Mouse (Mus musculus): ENCODE results near the gene Rnf11. TPM values are rescaled to one million over a fixed set of nuclear protein-coding genes. Genes with fewer than 3 reads are reported as not detected.
A peak's percentile ranks its signal among the peaks of the same experiment; 100 is the strongest.

Gene Rnf11
- total RNA-seq, 2 experiments from 2014 or later, result 97.4 to 103 TPM

DNA sequence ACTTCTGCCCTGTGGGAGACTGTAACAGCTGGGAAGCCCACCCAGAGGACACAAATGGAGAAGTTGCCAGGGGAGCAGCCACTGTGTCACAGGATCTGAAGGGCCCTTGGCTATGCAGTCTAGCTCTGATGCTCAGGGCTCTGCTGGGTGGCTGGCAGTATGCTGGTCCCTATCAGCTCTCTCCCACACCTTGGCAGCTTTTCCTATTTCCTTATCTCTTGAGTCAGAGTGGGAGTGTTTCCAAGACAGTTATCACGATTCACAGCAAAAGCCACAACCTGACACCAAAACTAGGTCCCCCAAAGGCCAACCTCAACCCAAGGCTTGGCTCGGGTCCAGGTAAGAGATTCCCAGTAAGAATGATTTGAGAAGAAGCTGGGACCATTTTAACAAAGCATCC, 39.1 kb downstream of the Rnf11 start:
- no peak for DNase-seq (ENCODE audit: low spot score in 2 of 2)

DNA sequence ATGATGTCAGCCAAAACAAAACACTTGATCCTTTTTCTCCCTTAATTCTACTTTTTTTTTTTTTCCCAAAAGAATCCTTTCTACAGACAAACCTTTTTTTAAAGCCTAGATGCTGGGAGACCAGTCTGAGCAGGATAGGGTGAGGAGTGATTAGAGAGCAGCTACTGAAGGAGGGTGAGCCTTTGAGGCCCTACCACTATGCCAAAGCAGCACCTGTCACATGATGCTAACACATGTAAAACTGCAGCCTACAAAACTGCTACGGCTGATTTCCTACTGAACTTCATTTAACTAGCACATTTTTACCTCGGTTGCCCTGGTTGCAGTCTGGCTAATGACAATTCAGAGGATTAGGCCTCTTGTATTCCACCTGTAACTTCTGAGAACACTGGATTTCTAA, 39.6 kb downstream of the Rnf11 start:
- no peak for DNase-seq (ENCODE audit: low spot score in 2 of 2)

DNA sequence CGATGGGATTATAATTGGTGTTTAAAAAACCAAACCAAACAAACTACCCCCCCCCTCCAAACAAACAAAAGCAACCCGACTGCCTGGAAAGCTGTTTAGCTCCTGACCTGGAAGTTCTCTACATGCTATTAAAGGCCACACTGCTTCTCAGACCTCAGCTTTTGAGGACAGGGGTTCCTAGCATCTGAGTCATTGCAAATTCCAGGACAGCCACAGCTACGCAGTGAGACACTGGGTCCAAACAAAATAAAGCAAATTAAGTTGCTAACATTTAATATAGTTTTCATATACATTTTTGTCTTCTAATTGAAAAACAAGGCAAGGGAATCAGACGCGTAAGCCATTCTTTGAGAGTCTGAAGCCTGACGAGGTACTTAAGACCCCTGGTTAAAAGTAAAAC, 40.1 kb downstream of the Rnf11 start:
- DNase-seq (ENCODE audit: low spot score in 2 of 2), result no peak

DNA sequence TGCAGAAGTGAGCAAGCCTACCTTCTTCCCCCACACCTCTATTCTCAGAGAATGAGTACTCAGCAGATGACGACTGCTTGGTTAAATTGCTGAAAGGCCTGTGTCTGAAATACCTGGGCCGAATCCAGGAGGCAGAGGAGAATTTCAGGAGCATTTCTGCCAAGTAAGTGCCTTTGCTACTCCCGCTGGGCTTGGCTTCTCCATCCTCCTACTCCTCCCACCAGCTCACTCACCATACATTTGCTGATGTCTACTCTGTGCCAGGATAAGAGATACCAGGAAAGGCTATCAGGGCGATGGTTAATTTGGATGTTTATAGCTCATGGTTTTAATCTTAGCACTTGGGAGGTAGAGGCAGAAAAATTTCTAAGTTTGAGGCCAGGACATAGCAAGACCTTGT, 41.9 kb downstream of the Rnf11 start:
- no peak for DNase-seq (ENCODE audit: low spot score in 2 of 2)

DNA sequence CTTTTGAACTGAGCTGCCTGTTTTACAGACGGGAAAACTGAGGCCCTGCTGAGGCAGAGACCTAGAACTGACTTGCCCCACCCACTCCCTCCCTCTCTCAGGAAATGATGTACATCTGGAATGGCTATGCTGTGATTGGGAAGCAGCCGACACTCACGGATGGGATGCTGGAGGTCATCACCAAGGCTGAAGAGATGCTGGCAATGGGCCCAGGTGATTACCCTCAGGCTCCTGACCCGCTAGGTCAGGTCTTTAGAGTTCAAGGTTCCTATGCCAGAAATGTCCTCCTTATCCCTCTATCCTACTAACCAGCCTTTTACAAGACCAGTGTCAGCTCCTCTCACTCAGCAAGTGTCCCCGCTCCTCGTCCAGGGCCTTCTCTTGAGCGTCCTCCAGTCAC, 42.4 kb downstream of the Rnf11 start:
- DNase-seq (ENCODE audit: low spot score in 2 of 2), result no peak

DNA sequence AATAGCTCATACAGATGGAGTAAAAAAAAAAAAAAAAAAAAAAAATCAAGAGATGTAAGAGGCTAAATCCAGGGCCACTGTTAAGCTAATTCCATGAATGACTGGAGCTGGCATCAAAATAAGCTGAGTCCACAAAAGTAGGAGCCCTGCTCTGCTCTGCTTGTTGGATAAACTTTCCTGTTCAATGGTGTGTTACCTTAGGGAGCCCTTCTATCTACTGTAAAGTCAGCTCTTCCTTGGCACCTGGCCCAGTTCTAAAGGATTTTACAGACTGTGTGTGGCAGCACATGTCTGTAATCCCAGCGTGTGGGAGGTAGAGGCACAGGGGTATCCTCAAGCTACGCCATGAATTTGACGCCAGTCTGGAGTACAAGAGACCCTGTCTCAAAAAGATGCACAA, 43.5 kb downstream of the Rnf11 start:
- no peak for DNase-seq (ENCODE audit: low spot score in 2 of 2)

DNA sequence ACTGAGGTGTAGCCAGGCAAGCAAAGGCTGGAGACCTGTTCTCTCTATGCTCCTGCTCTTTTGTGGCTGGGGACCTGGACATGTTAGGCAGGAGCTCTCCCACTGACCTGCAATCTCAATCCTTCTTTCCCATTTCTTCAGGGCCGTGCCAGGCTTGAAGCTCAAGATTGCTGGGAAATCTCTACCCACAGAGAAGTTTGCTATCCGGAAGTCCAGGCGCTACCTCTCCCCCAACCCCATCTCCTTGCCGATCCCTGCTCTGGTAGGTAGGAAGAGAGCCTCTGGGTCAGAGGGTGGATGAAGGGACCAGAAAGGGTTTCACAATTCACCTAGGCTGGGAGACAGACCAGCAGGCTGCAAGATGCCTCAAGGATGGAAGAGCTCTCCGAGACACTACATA, 44.1 kb downstream of the Rnf11 start:
- no peak for DNase-seq (ENCODE audit: low spot score in 2 of 2)

DNA sequence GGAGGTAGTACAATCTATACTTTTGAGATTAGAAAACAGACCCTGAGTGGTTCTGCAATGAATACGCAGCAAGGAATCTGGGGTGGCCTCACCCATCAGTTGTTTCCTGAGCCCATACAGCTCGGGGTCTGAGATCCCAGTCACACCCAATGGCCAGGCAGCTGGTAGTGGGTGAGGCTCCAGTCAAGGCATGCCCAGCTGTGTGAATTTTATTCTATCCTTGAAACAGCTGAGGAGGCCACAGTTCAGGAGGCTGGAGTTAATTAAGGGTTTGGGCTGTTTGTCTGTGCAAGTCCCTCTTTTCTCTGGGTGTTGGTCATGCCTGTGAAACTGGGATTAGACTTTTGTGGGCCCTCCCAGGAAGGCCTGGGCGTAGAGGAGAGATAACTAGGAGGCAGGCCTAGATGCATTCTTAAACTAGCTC, 44.7 kb downstream of the Rnf11 start:
- no peak for DNase-seq (ENCODE audit: low spot score in 2 of 2)

DNA sequence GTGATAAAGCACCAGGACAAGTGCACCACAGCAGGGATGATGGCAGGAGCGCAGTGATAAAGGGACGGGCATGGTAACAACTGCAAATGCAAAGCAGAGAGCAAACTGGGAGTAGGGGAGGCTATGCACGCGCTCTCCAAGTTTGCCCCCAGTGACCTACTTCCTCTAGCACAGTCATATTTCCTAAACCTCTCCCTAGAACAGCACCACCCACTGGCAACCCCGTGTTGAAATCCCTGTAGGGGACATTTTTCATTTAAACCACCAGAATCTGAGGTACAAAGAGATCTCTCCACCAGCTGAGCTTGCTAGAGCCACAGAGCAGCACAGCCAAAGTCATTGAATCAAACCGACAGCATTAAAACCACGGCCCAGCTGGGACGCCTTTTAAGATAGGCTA, 45.4 kb downstream of the Rnf11 start:
- DNase-seq (ENCODE audit: low spot score in 2 of 2), result no peak

DNA sequence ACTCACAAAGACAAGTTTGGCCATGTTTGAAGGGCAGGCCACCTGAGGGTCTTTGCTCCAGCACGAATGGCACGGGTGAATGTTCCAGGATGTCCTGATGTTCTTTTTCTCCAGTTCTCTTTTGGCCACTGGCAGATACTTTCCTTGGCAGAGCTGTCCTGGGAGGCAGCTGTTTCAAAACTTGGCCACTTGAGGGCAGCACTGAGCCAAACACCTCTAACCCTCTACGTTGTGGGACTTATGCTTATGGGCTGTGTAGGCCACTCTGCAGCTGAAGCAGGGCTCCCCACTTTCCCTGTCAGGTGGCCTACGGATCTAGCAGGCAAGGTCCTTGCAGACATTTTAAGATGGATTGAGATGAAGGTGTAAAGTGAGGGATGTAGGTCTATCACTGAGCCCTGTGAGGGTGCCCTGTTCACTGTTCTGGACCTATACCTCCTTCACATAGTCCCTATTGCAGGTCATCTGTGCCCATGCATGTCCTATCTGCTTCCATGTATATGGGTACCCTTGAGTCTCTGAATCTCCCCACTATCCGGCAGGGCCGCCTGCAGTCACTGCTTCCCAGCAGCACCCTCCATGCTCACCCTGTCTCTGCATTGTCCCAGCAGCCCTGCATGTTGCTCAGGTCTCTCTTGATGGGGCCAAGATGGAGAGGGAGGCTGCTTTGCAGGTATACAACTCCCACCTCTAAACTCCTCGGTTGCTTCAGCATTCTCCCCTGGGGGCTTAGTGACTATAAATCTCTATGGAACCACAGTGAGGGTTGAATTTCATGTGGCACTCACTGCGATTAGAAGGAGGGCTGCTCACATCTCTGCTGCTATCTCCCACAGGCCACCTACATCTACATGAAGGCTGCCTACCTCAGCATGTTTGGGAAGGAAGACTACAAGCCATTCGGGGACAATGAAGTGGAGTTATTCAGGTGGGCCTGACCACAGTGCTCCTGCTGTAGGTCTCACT, 46.3 kb downstream of the Rnf11 start:
- DNase-seq (ENCODE audit: low spot score in 2 of 2), result peak; percentile 40 to 45

DNA sequence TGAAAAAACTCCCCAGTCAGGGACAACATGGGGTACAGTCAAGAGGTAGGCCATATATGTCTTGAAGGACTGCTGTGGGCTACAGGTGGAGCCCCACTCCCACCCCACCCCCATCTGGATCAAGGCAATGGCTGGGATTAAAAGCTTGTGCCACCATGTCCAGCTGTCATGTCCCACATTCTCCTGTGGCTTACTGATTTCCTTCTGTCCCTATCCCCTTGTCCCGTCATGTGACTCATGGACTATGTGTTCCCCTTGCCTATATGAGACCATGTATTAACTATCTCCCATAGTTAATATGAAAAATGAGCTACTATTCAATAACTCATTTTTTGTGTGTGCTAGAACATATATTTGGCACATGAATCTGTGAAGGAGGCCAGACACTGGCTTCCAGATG, 50.3 kb downstream of the Rnf11 start:
- no peak for DNase-seq (ENCODE audit: low spot score in 2 of 2)

DNA sequence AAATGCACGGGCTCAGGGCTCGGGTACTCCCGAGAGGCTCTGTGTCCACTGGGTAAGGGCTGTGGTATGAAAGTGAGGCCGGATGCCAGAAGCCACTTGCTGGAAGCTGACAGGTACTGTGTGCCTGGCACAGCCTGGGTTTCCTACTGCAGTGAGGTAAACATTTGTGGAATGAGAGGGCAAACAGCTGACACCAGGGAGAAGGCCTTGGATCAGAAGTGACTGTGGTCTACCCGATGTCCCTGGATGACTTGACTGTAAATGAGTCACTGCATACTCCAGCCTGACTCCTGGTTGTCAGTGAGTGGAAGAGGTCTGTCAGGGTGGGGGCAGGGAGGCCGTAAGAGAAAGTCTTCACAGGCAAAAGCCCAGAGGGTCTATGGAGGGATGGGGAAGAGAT, 50.9 kb downstream of the Rnf11 start:
- DNase-seq (ENCODE audit: low spot score in 2 of 2), result no peak

DNA sequence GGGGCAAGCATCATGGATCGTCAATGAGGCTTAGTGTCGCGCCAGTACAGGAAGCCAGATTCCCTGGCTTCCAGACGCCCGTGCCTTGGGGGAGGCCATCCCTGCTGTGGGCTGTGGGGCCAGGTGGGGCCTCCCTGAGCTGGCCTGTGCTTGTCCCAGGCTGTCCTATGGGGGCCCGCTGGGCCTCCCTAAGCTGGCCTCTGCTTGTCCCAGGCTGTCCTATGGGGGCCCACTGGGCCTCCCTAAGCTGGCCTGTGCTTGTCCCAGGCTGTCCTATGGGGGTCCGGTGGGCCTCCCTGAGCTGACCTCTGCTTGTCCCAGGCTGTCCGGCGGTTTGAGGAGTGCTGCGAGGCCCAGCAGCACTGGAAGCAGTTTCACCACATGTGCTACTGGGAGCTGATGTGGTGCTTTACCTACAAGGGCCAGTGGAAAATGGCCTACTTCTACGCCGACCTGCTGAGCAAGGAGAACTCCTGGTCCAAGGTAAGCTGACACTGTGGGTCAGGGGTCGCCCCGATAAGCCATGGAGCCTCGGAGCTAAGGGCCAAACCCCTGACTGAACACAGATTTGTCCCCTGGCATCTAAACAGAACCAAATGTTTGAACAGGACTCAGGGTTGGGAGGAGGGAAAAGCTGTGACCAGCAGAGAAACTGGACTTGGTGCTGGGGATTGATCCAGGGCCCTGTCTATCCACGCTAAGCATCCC, 51.7 kb downstream of the Rnf11 start:
- no peak for DNase-seq (ENCODE audit: low spot score in 2 of 2)

DNA sequence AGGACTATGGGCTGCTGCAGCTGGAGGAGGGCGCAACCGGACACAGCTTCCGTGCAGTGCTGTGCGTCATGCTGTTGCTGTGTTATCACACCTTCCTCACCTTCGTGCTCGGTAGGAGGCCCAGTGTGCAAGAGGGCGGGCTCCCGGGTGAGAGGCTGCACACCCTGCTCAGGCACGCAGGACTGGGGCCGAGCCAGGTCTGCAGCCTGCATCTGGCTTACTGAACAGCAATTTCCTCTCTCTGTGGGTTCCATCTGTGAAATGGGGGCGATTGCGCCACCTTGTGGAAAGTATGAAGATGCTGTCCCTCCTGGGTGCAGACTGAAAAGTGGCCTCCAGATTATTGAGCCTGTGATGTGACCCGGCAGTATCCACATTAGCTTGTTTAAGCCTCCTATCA, 53.7 kb downstream of the Rnf11 start:
- no peak for DNase-seq (ENCODE audit: low spot score in 2 of 2)

DNA sequence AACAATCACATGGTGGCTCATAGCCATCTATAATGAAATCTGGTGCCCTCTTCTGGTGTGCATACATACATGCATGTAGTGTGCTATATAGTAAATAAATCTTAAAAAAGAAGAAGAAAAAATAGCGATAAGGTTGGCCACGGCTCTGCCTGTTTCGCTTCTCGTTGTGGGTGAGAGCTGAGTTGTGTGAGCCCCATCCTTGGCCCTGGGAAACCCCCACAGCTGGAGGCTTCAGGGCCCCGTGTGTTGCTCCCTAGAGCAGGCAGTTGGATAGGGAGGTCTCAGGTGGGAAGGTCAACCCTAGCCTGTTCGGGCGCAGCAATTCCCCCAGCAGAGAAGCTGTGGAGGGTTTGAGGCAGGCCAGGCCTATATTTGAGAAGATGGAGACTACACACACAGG, 54.3 kb downstream of the Rnf11 start:
- no peak for DNase-seq (ENCODE audit: low spot score in 2 of 2)

DNA sequence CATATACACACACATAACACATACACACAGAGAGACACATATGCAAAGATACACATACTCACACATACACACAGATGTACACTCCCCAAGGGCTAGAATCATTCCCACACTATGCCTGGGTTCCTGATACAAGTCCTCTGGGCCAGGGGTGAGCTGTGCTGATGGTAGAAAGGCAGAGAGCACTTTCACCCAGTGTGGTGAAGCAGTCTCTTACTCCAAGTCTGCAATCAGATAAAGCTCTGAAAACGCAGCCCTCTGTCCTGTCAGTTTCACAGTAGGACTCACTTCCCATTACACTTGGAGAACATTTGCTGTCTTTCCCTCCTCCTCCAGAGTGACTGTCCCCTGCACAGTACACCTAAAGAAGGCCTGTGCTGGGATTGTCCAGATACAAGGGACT, 57.5 kb downstream of the Rnf11 start:
- no peak for DNase-seq (ENCODE audit: low spot score in 2 of 2)

DNA sequence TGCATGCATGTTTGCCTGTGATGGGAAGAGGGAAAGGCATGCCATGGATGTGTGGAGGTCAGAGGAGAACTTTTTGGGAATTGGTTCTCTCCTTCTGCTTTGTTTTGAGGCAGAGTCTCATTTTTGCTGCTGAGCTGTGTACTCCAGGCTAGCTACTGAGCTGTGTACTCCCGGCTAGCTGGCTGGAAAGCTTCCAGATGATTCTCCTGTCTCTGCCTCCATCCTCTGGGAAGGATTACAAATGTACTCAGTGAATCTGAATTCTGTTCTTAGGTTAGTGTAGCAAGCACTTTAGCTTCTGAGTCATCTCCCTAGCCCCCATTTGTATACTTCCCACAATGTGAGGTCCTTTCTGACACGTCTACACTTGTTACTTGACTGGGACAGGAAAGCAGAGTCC, 61.1 kb downstream of the Rnf11 start:
- no peak for DNase-seq (ENCODE audit: low spot score in 2 of 2)

DNA sequence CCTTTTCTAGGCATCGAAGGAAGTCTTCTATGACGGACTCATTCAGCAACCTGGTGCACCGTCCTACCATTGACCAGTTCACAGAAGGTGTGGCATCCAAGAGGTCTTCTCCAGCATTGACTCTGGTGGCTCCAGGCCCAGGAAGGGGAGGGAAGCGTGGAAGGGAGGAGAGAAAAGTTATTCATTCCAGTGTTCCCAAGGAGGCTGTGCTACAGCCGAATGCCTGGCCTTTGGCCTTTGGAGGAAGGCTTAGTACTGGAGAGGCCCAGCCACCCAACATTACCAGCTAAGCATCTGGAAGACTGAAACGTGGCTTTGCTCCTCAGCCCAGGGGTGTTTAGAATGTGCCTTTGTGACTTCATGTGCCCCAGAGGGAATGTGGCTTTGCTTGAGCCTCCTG, 62.1 kb downstream of the Rnf11 start:
- DNase-seq (ENCODE audit: low spot score in 2 of 2), result no peak

DNA sequence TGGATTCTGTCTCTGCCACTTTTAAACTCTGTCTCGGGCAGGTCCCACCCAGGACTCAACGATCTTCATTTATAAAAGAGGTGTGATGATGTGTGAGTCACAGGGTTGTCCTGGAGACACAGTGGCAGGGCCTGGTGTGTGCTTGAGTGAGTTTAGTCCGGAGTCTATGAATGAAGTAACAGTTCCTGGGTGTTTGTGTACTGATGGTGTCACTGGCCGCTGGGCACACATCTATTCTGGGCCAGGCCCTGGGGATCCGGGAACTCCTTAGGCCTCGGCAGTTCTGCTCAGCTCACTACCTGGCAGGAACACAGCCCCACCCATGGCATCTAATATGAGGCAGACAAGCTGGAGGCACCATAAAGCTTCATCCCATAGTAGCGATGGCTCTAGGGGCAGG, 62.9 kb downstream of the Rnf11 start:
- DNase-seq (ENCODE audit: low spot score in 2 of 2), result no peak

DNA sequence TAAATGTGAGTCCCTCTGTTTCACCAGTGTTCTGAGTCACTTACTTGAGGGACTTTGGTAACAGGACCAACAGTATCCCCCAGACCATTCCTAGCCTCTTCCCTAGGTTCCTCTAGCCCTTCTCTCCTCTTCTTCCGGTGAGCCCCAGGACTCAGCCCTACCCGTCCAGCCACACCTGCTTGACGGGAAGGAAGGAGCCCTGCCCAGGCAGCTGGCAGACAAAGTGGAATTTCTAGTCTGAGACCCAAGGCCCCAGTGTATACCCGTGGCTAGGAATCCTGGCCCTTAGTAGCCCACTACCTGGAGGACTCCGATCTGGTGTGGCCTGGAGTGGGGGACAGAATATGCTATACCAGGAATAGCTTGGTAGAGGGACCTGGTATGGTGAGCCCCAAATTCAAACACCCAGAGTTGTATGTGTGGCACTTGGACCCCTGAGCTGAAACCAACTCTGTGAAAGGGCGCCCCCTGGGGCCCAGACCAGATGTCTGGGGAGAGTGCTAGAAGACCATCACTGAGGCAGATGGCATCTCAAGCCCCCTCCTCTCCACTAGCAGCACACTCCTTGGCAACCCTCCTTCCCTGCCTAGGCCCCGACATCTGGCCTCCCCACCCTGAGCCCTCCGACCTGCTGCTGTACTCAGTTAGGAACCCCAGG, 64.3 kb downstream of the Rnf11 start:
- DNase-seq (ENCODE audit: low spot score in 2 of 2), result no peak

DNA sequence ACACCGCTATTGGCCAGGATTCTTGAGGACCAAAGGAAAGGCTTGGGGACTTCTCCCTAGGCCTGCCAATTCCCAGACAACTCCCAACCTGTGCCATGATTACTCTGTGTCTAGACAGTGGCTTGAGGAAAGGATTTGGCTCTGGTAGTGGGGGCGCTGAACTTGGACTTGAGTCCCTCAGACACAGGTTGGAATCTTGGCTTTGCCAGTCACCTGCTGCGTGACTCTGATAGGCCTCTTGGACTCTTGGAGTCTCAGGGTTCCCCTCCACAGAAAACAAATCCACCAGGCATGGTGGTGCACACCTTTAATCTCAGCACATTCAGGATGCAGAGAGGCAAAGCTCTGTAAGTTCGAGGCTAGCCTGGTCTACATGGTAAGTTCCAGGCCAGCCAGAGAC, 65.0 kb downstream of the Rnf11 start:
- no peak for DNase-seq (ENCODE audit: low spot score in 2 of 2)

DNA sequence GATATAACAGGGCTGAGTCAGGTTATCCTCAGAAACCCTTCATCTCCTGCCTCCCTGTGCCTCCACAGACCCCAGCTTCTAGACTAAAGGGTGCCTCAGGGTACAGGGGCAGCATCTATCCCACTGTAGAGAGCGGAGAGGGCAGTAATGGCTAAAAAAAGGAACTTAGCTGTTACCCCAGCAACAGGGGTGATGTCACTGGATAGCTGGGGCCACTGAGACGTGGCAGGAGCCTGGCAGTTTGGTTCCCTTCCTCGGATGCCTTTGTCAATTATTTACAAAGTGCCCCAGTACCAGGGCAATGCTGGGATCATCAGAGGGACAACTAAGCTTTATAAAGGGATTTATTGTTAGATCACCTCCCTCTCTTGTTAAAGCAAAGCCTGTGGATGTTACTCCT, 65.5 kb downstream of the Rnf11 start:
- DNase-seq (ENCODE audit: low spot score in 2 of 2), result no peak
